Mouse (Mus musculus): ENCODE results near the gene Nfkbil1.

DNA sequence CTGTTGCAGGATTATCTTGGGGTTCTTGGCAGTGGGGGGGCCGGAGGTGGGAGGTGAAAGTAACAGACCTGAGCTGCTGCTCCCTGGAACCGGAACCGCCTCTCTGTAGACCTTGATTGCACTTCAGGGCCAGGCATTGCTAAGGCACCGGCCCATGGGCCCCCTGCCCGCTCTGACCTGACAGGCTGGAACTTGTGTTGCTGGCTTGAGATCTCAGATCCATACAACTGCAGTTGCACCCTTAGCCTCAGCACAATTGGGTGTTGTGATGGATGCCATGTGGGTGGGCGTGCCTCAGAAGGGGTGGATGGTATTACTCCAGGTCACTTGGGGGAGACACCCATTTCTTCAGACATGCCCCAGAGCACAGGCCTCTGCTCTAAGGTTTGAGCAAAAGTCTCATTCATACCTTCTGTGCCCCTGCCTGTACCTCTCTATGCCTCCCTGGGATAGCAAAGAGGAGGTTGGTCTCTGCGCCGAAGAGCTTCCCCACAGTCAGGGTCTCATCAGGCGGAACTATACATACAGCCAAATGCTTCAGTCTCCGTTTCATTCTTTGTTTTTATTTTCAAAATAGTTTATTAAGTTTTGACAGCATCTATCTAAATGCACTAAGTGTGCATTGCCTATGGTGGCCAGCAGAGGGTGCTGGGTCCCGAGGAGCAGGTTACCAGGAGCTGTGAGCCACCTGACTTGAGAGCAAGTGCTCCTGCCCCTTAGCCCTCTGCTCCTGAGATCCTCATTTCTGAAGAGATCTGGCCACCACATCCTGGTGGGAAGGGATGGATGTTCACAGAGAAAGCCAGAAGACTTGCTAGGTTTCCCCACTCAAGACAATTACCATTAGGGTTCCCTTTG, 18.9 kb upstream of the Nfkbil1 start:
- TF ChIP-seq ETS1 (conservative IDR thresholded peaks at IDR 0.05; ENCODE audit: low read depth, low read length), result no peak
- peak; percentile 94 to 97 for TF ChIP-seq CTCF (conservative IDR thresholded peaks at IDR 0.05 in 1 of 2, IDR thresholded peaks at IDR 0.05 in 1 of 2; ENCODE audit: low read depth in 2 of 2, low read length in 2 of 2)
- no peak for TF ChIP-seq MAFK (IDR thresholded peaks at IDR 0.05; ENCODE audit: insufficient replicate concordance, low read length)
- TF ChIP-seq RAD21 (IDR thresholded peaks at IDR 0.05; ENCODE audit: low read depth, low read length), result peak; percentile 62
- peak; percentile 26; the same call in 1 of the 2 replicates for TF ChIP-seq POLR2A (IDR thresholded peaks at IDR 0.05; ENCODE audit: low read depth, low read length)
- TF ChIP-seq MAX (IDR thresholded peaks at IDR 0.05; ENCODE audit: low read length), result no peak
- TF ChIP-seq HCFC1 (IDR thresholded peaks at IDR 0.05; ENCODE audit: low read depth, low read length), result no peak
- TF ChIP-seq MXI1 (IDR thresholded peaks at IDR 0.05; ENCODE audit: low read depth, low read length), result peak; percentile 36; the same call in 1 of the 2 replicates
- no peak for TF ChIP-seq SIN3A (IDR thresholded peaks at IDR 0.05; ENCODE audit: low read length)
